Mouse (Mus musculus) CH12F3 (cell line): Measurements from ENCODE around the gene Fam8a1.

Experiments used
- in situ Hi-C: fragments of 300-500 bp; cut with MboI; formaldehyde crosslinking; loops from 2 replicates; pipeline ENCODE4 v1.14.3; 2020; ENCODE audit warnings: low sequenced_read_pairs

The Fam8a1 gene

DNA sequence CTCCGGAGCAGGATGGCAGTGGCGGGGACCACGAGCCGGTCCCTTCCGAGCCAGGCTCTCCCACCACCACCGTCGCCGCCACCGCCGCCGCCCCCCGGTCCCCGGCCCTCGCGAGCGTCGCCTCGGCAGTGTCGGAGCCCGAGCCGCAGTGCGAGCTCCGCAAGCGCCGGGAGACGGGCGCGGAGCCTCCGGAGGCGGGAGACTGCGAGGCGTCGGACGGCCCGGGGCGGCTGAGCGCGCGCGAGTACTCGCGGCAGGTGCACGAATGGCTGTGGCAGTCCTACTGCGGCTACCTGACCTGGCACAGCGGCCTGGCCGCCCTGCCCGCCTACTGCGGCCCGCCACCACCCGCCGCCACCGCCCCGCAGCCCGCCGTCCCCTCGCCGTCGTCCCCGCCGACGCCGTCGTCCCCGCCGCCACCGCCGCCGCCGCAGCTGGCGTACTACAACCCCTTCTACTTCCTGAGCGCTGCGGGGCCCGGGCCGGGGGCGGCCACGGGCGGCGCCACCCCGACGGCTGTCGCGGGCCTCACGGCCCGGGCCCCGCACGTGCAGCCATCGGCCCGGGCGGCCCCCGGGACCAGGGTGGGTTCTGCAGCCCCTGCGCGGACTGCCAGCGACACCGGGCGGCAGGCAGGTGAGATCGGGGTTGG is 424 bp downstream of the Fam8a1 start:
- in situ Hi-C loops = loop anchor here (10.0 kb wide), 1 partner anchor 355 kb away; no protein-coding TSS in a partner anchor

DNA sequence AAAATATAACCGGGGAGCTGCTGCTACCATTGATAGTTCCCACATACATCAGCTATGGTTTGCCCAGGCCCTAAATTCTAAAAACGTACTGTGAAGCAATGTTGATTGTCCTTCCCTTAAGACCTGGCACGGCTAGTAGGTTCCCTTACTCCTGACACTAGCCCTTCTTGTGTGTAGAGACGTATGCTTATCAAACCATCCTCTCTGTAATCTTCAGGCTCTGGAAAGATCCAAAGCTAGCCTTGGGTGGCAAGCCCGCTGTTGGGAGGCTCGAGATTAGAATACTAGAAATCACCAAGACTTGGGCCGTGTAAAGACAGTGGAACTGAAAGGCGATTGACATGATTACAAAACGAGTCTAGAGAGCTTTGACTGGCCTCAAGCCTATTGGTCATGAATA is 1.2 kb downstream of the Fam8a1 start:
- in situ Hi-C loops = no loop called here

DNA sequence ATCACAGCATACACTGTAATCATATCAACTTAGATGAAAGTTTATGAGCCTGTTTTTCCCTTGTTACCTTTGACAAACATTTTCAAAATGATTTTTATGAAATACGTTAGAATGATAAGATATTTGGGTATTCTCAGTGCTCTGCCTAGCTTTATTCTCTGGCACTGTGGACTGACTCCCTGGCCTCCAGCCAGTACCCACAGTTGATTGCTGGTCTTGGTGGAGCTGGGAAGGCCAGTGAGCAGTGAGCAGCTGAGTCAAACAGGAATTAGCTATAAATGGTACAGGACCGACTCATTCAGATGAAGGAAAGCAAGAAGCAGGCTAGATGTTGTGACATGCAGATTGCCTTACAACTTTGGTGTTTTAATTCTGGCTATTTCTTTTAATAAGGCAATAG is 5.3 kb downstream of the Fam8a1 start:
- in situ Hi-C loops = no loop called here

DNA sequence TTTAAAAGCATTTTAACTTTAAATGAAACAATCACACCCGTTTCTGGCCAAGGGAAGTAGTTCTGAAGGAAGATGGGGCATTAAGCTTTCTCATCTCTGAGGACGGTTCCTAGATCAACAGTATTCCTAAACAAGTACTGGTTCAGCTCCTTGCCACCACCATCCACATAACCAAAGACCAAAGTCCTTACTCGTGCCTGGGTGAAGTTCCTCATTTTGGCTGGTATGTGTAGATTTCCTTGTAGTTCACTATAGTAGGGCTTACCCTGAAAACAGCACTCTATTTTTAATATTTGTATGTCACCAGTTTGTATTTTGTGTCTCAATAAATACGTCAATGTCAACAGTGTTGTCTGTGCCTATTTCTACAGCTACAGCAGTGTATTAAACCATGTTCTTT is 8.4 kb downstream of the Fam8a1 start:
- in situ Hi-C loops = no loop called here

DNA sequence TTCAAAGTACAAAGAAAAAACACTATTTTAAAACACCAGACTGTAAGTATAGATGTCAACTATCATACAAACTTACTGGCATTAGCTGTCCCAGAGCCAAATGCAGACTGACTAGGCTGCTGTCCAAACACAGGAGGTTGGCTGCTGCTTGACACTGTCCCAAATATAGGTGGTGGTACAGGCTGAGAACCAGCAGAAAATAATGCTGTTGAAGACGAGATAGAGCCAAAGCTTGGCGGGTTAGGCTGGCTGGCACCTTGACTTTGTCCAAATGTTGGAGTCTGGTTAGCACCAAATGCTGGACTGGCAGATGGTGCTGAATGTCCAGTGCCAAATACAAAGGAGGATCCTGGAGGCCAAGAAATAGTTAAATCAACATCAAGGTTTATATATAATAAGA is 13.6 kb downstream of the Fam8a1 start:
- in situ Hi-C loops = no loop called here

DNA sequence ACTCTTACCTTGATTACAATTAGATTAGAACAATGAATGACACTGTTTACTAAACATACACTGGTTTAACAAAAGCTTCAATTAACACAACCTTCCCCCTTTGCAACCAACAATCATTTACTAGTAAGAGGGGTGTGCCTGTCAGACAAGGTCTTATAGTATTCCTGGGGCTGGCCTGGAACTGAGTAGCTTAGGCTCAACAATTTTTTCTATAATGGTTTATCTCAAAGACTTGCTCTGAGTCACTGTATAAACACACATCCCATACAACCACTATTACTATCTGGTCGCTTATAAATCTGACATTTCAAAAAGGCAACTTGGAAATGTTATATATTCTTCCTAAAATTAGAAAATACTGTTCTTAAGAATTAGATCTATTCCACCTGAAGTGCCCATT is 14.0 kb downstream of the Fam8a1 start:
- in situ Hi-C loops = no loop called here

DNA sequence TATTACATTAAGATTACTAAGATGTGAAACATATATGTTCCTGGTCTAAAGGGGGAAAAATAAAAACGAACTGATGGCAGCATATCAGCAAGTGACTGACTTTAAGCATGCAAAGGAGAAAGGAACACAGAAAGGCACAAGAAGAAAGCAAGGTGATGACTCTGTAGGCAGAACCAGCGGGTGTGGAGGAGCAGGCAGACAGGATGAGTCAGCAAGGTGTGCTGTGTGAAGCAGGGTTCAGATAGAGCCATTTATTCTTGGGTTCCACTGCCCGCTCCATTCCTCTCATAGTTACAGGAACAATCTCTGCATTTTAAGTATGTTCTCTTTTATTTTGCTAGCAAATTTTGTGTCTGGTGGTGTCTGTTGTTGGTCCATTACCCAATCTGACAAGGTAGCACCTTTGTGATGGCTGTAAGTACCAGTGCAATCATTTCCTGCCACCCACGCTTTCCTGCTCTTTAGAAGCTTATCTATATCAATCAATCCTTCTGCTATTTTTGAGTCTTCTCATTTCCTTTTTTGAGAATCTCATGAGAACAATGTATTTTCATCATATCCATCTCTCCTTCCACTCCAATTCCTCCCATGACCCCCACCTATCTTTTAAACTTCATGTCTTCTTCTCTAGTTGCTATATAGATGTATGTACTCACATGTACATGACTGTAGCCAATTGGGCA is 21.4 kb downstream of the Fam8a1 start:
- in situ Hi-C loops = no loop called here

DNA sequence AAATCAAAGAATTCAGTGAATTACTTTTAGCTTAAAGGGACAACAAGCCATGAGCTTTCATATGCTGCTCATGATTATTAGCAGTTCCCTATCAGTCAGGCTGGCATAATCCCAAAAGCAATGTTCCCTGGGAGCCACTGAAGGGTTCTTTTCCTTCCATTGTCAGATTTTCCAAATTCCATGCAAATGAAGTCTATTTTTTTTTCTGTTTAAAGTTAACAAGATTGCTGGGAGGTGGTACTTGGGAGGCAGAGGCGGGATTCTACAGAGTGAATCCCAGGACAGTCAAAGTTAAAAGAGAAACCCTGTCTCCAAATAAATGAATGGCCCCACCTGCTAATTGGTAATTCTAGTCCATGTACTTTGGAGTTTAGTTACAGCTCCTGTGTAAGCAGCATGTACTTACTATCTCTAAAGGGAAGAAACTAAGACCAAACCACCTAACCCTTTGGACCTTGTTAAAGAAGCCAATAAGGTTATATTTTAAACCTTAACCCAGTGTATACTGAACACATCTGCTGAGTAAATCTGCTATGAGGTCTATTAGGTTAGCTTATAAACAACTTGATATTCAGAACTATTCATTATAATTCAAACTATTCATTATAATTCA is 26.1 kb downstream of the Fam8a1 start:
- in situ Hi-C loops = no loop called here

DNA sequence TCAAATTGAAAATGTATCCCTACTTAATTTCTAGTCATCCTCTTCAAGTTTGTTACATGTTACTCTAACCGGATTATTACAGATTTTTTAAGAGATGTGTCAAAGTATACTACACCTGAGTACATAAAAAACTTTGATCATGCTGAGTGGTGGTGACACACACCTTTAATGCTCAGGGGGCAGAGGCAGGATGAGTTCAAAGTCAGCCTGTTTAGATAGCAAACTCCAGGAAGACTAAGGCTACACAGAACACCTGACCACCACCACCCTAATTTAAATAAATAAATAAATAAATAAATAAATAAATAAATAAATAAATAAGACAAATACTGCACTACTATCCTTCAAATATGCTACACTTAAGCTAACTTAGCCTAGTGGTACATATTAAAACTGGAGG is 26.6 kb downstream of the Fam8a1 start:
- in situ Hi-C loops = no loop called here

DNA sequence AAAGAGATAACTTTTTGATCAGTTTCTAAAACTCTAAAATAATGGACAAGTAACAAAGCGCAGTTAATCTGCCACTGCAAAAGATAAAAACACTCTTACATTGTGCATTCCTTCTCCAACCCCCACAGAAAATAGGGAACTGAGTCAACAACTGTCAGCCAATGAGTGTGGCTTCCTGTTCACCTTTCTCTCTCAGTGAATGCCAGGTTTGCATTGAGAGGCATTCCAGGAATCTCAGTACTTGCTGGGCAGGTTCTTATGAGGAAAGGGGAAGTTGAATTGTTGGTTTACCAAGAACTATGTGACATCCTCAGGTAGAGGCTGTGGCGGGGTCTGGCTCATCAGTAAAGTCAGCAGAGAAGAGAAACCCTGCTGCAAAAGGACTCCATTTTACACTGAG is 27.5 kb downstream of the Fam8a1 start:
- in situ Hi-C loops = no loop called here

DNA sequence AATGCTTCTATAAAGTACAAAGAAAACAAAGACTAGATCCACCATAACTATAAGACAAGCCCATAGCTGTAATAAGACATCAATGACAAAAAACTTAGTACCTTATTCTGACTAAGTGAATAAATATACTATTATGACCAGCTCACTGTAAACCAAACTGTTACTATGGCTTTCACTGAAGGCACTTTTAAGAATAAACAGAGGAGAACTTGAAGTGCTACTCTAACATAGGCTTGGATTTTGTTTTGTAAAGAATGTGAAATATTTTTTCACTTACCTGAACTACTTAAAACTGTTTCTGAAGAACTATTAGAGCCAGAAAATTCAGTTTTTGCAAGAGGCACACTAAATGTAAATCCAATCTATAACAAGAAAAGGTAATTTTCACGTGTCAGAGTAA is 30.1 kb downstream of the Fam8a1 start:
- in situ Hi-C loops = no loop called here

DNA sequence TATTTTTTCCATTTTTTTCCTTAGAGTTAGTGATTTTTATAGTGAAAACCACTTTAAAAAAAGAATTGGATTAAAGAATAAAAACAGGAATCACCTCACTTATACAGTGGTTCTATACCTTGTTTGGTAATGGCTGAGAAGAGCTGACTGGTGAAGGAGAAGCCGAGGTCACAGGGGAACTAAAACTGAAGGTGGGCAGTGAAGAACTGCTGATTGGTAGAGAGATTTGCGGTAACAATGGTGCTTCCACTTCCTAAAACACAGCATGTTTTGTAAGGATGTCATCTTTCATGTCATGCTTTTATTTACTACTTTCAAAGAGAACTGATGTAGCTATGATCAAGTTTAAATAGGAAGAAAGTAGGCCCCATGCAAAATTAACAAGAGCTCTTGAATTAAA is 32.2 kb downstream of the Fam8a1 start:
- in situ Hi-C loops = no loop called here

DNA sequence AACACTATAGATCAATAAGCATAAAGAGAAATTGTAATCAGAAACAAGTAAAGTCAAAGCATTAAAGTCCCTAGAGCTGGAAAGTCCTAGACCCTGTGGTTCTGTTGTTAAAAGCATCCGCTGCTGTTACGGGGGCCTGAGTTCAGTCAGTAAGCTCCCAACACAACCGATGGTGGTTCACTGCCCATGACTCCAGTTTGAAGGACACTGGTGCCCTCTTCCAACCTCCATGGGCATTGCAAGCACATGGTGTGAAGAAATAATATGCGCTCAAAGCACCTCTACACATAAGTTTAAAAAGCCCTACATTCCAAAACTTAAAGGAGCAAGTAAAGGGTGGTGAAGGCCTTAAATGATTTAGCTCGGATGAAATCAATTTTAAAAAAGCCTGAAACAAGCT is 33.8 kb downstream of the Fam8a1 start:
- in situ Hi-C loops = no loop called here

DNA sequence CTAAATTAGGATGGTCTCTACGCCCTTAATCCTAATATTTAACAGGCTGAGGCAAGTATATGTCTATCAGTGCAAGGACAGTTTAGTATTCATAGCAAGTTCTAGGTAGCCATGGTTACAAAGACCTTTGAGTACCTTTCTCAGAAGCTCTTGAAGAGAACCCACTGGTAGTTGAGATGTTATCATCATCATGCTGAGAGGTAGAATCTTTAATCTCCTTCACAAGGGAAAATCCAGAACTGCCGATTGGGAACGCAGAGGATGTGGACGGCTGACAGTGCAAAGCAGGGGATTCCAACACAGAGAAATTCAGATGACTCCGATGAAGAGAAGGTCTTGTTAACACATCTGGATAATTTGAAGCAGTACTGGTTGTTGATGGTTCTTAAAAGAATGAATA is 44.2 kb downstream of the Fam8a1 start:
- in situ Hi-C loops = no loop called here

DNA sequence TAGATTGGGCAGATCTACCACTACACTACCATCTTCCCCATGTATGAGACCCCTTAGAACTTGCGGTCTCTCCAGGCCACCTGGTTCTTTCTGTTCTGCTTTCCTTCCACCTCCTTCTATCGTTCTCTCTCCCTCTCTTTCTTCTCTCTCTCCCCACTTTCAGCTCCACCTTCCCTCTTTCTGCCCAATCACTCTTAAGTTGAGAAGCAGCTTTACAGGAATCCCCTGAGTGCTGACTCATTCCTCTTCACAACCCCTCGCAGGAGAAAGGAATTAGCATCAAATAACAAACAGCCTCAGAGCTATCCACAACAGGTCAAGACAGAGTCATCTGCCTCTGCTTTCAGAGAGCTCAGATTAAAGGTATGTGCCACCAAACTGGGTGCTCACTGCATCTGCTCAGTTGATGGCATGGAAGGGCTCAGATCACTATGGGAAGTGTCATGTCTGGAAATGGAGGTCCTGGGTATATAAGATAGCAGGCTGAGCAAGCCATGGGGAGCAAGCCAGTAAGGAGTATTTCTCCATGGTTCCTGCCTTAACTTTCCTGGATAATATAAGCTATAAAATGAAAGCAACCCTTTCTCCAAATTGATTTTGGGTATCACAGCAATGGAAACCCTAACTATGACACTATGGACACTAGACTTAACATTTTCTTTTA is 46.8 kb downstream of the Fam8a1 start:
- in situ Hi-C loops = no loop called here

DNA sequence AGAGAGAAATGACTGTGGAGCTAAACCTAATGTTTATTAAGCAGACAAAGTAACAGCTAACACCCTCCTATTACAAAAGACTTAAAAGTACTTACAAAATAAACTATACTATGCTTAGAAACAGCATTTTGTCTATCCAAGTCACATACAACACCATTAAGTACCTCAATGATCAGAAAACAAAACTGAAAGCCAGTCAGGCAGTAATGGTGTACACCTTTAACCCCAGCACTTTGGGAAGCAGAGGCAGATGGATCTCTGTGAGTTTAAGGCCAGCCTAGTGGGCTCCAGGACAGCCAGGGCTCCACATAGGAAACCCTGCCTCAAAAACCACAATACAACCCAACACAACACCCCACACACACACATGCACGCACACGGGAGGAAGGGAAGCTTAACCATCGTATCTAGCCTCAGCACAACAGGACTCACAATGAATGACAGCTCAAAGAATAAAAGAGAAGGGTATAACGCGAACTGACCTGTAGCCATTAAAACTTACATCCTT is 49.6 kb downstream of the Fam8a1 start:
- in situ Hi-C loops = no loop called here

DNA sequence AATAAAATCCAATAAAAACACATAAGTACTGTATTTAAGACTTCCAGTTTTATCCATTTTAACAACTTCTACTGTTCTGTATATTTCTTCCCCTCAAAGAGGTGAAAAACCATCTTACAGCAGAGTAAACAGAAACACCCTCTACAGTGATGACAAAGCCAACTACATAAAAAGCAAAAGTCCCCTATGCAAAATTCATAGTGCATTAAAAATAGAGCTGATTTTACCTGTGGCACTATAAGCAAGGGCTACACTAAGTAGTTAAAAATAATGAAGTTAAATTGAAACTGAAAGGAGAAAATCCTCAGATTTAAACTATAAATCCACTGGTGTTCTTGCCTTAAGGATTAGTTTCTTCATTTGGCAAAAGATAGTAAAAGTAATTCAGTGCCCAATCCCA is 51.7 kb downstream of the Fam8a1 start:
- in situ Hi-C loops = no loop called here

DNA sequence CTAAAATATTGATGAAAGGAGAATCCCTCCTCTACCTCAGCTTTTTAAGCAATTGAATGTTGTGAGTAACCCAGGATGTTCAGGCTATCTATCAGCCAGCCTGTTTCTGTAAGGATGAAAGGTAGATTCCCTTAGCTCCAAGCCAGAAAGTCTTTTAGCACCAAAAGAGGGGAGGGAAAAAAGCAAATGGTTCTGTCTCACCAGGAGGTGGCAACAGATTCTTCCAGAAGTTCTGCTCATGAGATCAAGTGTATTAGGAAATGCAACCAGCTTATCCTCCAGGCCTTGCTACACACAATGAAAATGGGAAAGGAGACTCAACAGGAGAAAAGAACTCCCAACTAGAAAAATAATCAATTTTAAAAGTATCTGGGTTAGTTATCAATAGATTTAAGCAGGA is 55.0 kb downstream of the Fam8a1 start:
- in situ Hi-C loops = no loop called here

DNA sequence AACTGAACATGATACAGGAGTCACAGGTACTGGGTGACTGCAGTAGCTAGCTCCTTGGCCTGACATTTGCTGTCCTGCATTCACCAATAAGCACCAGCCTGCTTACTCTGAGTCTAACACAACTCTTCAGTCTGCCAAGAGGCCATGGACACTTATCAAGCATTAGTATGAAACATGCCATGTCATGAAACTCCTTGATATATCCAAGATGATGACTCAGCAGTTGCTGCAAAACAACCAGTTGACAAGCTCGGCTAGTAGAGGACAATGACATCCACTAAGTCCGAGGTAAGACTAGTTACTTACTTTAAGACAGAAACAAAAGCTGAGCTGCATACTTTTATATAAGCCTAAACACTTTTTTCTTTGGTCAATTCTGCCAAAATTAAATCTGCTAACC is 55.9 kb downstream of the Fam8a1 start:
- in situ Hi-C loops = no loop called here

DNA sequence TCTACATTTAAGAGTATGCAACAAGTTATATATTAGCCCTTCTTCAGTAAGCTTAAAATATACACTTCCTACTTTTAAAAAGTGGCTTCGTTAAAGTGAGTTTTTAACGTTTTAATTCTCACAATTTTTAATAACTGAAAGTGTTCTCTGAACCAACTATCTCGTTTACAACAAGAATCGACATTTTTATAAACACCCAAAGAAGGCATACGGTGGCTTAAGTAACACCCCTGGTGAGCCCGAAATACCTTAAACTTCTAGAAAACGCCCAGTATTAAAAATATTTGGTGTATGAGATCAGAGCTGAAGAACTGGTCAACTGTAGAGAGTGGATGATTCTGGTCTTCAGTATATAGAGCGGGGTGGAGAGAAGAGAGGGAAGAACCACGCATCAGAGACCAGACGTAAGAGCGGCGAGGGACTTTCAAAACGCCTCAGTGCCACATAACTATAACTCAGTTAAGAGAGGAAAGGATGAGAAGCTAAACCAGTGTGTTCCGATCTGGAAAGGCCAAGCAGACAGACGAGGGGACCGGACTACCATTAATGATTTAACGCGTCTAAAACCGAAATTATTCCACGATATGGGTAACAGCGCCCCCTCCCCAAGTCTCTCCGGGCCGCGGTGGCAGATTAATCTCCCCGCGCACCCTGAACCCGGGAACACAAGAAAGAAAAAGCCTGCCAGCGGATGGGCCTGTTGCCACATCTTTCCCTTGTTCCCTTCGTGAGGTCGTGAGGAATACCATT is 57.1 kb downstream of the Fam8a1 start:
- in situ Hi-C loops = no loop called here
